ENCODE assay signal across 9 mouse cellular contexts in genomic region chr17:80921286-80922134, GRCm38 (mm10). TPM values are rescaled to one million over a fixed set of nuclear protein-coding genes. Genes with fewer than 3 reads are reported as not detected.
DNase-seq lines count a peak whose midpoint lies in the region; ATAC-seq lines count a peak whose summit lies in the region.
"Had no signal": no experiment of that assay in that cellular context is flagged by ENCODE, and none has a peak within 500 bp of the region (broad histone marks: within the 10 kb centered on the region; RNA-seq: fewer than 3 reads in every experiment).

No protein-coding gene starts in this region.

- peaks cover 3% of the 10 kb centered on the region; the same call in 1 of the 2 replicates for H3K4me1 ChIP-seq in neural tube, embryonic 13.5 days (replicated peaks)

- no peaks in the 10 kb centered on the region for H3K36me3 ChIP-seq in neural tube, embryonic 13.5 days

- no peak overlapping the region for H3K4me3 ChIP-seq in neural tube, embryonic 13.5 days

- intact Hi-C loops in heart, postnatal 25 days (cut with DNase I), result loop anchor here (5.0 kb wide), 1 partner anchor 44 kb away; no protein-coding TSS in a partner anchor

- H3K9ac ChIP-seq in neural tube, embryonic 13.5 days, result no peak overlapping the region

- no peak overlapping the region for H3K27ac ChIP-seq in neural tube, embryonic 13.5 days (replicated peaks)

- H3K4me2 ChIP-seq in neural tube, embryonic 13.5 days, result no peak overlapping the region

- 74% methylated on average over 10 of the region's 10 CpGs for WGBS in neural tube, embryonic 13.5 days

- H3K27me3 ChIP-seq in neural tube, embryonic 13.5 days, result no peaks in the 10 kb centered on the region

- peak; percentile 50; the same call in 1 of the 2 replicates for ATAC-seq in neural tube, embryonic 13.5 days (ENCODE audit: low read depth)

- DNase-seq in heart, adult 11 months, result peak; percentile 96
- no peak for DNase-seq in heart, postnatal 25 days (ENCODE audit: low spot score)
- DNase-seq in neural tube, embryonic 10.5 days (ENCODE audit: extremely low spot score, low spot score), result no peak
- DNase-seq in layer of hippocampus, adult 8-10 months (ENCODE audit: low spot score in 2 of 2), result peak; percentile 56 to 67
- DNase-seq in skeletal muscle tissue, adult 2 months (ENCODE audit: low read depth, low spot score), result peak; percentile 33
- no peak for DNase-seq in embryo, embryonic 11 days
- no peak for DNase-seq in thymus, postnatal 14 days

- no peaks in the 10 kb centered on the region for H3K9me3 ChIP-seq in neural tube, embryonic 13.5 days

RNA-seq across cellular contexts. Expression of gene Tmem178, which starts 22.9 kb away (rescaled TPM):
- total RNA-seq in heart, postnatal 25 days (2021), result under 1 TPM; 0.34 to 0.45 TPM
- 36.5 and 41.6 TPM in 2 replicates for polyA plus RNA-seq in neural tube, embryonic 13.5 days (2015; fragmentation: Nextera tagmentation; extraction: Ambion mirVana)
- total RNA-seq in layer of hippocampus, adult 8-10 months (2022), result 100 to 1,000 TPM in 1 of 4 experiments, 10 to 100 TPM in 3; 92.1 to 105 (median 98.5) TPM
- total RNA-seq: common myeloid progenitor, adult 5-6 weeks had no signal

Comparison
In these comparisons a context has a peak if more than half of its experiments do, and no peak if none do; other contexts are left out.
1. DNase-seq: peak in heart, adult 11 months (single experiment), layer of hippocampus, adult 8-10 months (2 of 2) and skeletal muscle tissue, adult 2 months (single experiment); none in heart, postnatal 25 days (single experiment), neural tube, embryonic 10.5 days (single experiment), embryo, embryonic 11 days (single experiment) and thymus, postnatal 14 days (single experiment).
2. RNA of gene Tmem178, which starts 22.9 kb away (total RNA-seq): 92.1 to 105 TPM in layer of hippocampus, adult 8-10 months; 0.34 to 0.45 TPM in heart, postnatal 25 days; every median in the first group is over 10 times any median in the second.